Mouse (Mus musculus) left cerebral cortex, adult 2 months (tissue): ENCODE data around the gene Gm17455. TPM values are rescaled to one million over a fixed set of nuclear protein-coding genes. Genes with fewer than 3 reads are reported as not detected.

Experiments used
- DNase-seq, 2 experiments: peaks; one replicate each; pipeline ENCODE4 v3.0.0; 2021 to 2022; ENCODE audit warnings: low spot score in 2 of 2, mixed read lengths in 1 of 2; ENCODE audit errors: extremely low spot score in 1 of 2
- H3K27ac ChIP-seq: fragments of 200-600 bp; 2 replicates; pipeline ENCODE4 v1.8.1; 2022
- H3K4me3 ChIP-seq: fragments of 200-600 bp; 2 replicates; pipeline ENCODE4 v1.8.1; 2022
- CTCF ChIP-seq: fragments of 200-600 bp; IDR thresholded peaks from 2 replicates; pipeline ENCODE4 v1.8.1; 2022; ENCODE audit warnings: antibody characterized with exemption, mild to moderate bottlenecking, moderate library complexity
- intact Hi-C: fragments of 180-260 bp; cut with DNase I; formaldehyde crosslinking; loops from one replicate; pipeline ENCODE4 v1.15.1; 2025
- long read RNA-seq, 2 experiments: library from polyadenylated mRNA; stranded (forward); transcript quantifications; one replicate each; pipeline ENCODE4 v2.0.0; 2021; ENCODE audit warnings: borderline mapping rate in 2 of 2
- total RNA-seq, 2 experiments: library from RNA; stranded (reverse); gene quantifications; 2 replicates each; pipeline ENCODE4 v1.2.3; 2021

The Gm17455 gene
- not detected for total RNA-seq
- long read RNA-seq, experiment 1, result 0 reads
- long read RNA-seq, experiment 2, result 0 reads

DNA sequence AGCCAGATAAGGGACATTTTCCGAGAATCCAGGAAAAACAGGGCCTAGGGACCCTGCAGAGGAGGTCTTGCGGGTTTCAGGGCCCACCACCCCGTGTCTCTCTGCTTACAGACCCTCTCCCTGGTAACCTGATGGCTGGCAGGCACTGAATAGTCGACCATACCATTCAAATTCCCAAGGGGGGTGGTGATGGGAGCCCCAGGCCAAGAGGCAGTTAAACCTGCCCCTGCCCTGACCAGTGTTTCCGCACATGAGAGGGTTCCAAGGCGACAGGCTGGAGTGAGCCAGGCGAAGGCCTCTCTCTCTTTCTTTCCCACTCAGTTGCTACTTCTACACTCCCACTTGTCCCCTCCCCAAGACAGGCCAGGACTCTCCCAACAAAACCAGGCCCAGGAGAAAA lies at the start of gene Gm17455:
Gene Gm17455 (plus strand): TSS at position 278 of the 400 bp plus-strand sequence.
- no peak within 1 kb of the TSS for H3K27ac ChIP-seq
- DNase-seq, result no peak
- intact Hi-C loops, result no loop called here
- no peak for TF ChIP-seq CTCF
- no peak within 1 kb of the TSS for H3K4me3 ChIP-seq

DNA sequence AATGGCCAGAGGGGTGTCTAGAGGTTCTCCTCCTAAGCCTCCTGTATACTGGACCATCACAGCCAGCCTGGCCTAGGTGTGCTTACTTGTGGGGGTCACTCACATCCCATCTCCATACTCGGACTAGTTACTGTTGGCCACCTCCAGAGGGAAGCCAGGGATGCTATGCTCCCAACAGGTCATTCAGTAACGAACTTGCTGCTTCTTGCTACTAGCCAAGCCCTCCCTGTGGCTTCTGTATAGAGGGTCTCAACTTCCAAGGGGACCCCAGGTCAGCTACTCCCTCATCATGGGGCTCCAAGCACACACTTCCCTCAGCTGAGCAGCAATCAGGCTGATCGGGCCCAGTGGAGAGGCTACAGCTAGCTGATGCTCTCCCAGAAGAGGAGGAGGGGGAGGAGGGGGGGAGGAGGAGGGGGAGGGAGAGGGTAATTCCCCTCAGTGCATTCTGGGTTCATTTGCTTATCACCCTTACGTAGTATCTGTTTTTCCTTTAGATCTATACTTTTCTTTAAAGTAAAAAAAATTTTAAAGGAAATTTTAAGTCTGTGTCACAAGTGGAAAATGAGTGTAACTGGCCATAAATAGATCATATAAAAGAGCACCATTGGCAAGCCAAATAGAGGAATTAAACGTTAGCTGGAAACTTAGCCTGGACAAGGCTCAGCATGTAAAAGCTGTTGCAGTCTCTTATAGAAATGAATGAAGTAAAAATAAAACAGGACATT lies 49.3 kb upstream of the Gm17455 start:
- intact Hi-C loops, result no loop called here
- peak overlapping the region; percentile 34 for H3K4me3 ChIP-seq
- no peak for TF ChIP-seq CTCF
- no peak overlapping the region for H3K27ac ChIP-seq
- no peak for DNase-seq

DNA sequence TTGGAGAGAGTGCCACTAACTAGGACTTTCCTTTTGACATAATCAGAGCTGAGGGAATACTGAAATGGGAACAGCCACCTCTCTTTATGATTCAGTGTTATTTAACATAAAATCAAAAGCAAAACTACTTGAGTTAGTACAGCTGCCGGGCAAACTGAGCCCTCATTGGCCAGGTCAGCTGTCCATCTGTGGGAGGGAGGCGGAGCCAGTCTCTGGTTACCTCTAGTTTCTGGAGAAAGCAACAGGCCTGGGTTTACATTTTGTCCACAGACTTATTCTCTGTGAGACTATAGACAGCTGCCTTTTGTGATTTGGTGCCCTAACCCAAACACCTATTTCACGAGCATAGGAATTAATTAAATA lies 48.7 kb upstream of the Gm17455 start:
- intact Hi-C loops, result no loop called here
- no peak for TF ChIP-seq CTCF
- DNase-seq, result peak; percentile 64 to 77
- H3K27ac ChIP-seq, result no peak overlapping the region
- H3K4me3 ChIP-seq, result peak overlapping the region; percentile 34

DNA sequence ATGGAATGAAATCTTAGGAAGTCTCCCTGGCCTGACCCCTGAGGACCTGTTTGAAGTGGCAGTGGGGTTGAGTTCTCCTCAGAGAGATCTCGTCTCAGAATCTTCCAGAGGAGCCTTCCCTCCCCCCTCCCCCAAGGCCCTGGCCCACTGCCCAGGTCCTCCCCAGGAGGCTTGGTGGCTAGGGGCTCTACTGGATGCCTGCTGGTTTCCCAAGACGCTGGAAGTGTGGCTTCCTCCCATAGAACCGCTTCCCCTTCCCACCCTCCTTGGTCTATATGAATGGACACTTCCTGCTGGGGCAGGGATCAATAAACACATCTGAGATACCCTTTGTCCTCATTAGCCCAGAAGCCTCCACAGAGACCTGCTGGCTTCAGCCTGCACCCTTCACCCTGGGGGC lies 48.3 kb upstream of the Gm17455 start:
- no peak overlapping the region for H3K4me3 ChIP-seq
- DNase-seq, result no peak
- H3K27ac ChIP-seq, result no peak overlapping the region
- no peak for TF ChIP-seq CTCF
- intact Hi-C loops, result no loop called here

DNA sequence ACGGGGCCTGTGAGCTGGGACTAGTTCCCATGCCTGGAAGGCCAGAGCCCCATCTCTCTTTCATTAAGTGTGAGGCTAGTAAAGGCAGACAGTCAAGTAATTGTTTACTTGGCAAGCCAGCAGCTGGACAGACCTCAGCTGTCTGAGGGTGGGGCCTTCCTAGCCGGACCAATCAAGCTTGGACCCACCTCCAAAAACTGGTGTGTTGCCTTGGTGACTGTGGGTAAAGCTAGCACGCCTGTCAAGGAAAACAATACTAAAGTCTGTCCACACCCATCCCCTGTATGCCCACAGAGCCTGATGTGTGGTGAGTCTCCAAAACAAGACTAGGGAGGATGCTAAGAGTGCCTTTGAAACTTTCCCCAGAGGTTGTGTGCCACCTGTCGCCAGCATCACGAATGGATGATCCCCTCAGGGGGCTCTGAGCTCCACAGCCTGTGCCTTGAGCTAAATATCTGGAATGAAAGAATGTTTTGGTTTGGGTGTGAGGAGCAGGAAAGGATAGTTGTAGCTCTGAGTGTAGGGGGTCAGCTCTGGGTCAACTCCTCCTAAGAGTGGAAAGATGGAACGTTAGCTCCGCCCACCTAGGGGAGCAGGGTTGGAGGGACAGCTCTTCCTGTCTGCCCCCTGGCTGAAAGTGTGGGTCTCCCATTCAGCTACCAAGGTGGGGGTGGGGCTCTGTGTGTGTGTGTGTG lies 47.6 kb upstream of the Gm17455 start:
- no peak overlapping the region for H3K27ac ChIP-seq
- no peak for DNase-seq
- intact Hi-C loops, result no loop called here
- no peak for TF ChIP-seq CTCF
- no peak overlapping the region for H3K4me3 ChIP-seq

DNA sequence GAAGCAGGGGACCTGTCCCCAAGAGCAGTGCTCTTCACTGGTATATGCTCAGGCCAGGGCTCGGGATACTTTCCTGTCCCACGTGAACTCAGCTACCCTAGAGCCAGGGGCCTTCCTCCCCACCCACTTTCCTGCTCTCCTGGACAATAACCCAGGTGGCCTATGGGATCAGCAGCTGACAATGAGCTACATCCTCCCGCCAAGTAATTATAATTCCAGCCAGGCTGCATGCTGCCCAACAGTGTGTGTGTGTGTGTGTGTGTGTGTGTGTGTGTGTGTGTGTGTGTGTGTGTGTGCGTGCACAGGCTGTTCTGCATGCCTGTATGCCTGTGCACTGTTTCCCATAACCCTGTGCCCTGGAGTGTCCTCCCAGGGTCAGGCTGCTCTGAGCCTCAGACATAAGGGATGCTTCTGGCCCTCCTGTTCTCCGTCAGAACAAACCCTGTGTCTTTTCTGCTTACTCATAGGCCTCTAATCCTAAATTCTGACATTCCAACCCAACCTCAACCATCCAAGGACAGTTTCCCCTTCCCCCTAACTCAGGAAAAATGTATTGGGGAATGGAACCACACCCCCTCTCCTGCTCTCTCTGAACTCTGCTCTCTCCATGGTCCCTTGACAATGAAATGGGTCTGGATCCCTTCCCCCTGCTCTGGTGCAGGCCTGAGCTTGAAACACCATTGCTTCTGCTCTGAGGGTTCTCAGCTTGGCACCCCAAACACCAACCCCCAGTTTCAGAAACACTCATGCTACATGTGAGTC lies 46.1 kb upstream of the Gm17455 start:
- intact Hi-C loops, result no loop called here
- TF ChIP-seq CTCF, result no peak
- H3K4me3 ChIP-seq, result no peak overlapping the region
- no peak overlapping the region for H3K27ac ChIP-seq
- no peak for DNase-seq

DNA sequence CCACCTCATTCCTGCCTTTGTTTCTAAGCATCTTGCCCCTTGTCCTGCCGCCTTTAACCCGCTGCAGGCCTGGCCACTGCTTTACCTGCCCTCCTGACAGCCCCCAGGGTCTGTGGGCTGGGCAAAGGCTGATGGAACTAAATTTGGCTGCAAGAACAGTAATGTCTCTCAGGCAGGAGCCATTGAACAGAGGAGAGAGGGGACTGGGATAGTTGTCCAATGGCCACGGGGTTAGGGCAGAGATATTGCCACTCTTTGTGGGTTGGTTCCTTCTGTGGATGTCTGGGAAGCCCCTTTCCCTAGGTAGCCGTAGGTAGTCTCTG lies 45.6 kb upstream of the Gm17455 start:
- Histone ChIP-seq H3K4me3 (no peak overlapping the region), H3K27ac (no peak overlapping the region)
- TF ChIP-seq CTCF, result no peak
- no peak for DNase-seq
- intact Hi-C loops, result no loop called here

DNA sequence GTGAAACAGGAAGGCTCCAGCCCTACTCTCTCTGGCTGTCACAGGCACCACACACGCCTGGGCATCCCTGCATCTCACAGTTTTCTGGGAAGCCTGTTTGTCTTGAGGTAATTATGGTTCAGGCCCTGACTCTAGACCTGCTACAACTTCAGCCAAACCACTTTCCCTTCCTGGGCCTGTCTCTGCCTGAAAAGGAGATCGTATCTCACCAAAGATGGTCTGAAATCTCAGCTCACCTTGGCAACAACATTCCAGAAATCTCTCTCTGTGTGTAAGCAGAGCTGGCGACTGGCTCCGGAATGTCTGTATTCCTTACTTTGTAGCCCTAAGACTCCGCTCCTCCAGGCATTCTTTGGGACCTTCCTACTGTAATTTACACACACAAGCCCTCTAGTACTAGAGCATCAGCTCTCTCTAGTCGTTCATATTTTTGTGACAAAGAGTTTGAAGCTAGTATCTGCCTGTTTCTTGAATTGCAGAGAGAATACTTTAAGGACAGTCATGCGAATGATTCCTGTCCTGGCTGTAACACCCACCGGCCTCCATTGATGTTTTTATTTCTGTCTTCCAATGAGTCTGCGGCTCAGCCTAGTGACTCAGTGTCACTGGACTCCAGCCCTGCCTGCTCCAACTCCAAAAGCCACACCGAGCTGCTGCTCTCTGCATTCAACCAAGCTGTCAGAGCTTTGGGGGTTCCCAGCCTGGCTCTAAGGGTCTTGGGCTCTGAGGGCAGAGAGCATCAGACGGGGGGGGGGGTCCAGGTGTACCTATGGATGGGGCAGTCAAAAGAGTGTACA lies 44.4 kb upstream of the Gm17455 start:
- no peak overlapping the region for H3K4me3 ChIP-seq
- intact Hi-C loops, result no loop called here
- H3K27ac ChIP-seq, result no peak overlapping the region
- DNase-seq, result no peak
- TF ChIP-seq CTCF, result no peak

DNA sequence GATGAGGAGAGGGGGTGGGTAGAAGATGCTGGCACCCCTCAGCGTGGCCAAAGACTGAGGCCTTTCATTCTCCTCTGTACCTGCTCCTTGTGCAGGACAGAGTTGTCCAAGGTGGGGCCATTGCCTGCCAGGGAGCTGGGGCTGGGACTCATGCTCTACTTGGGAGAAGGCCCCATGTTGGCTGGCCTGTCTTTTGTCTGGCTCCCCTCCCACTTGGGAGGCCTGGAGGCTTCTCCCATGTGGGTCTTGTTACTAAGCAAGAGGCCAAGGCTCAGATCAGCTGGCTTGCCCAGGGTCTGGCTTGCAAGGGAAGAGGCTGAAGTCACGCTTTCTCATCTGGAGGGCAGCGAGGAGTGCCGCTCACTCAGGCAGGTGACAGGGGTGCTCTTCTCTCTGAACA lies 42.1 kb upstream of the Gm17455 start:
- intact Hi-C loops, result no loop called here
- H3K4me3 ChIP-seq, result no peak overlapping the region
- no peak for TF ChIP-seq CTCF
- H3K27ac ChIP-seq, result no peak overlapping the region
- no peak for DNase-seq

DNA sequence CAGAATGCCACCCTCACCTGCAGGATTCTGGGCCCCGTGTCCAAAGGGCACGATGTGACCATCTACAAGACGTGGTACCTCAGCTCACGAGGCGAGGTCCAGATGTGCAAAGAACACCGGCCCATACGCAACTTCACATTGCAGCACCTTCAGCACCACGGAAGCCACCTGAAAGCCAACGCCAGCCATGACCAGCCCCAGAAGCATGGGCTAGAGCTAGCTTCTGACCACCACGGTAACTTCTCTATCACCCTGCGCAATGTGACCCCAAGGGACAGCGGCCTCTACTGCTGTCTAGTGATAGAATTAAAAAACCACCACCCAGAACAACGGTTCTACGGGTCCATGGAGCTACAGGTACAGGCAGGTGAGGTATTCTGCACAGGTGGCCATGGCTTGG lies 41.6 kb upstream of the Gm17455 start:
- intact Hi-C loops, result no loop called here
- no peak for TF ChIP-seq CTCF
- DNase-seq, result no peak

DNA sequence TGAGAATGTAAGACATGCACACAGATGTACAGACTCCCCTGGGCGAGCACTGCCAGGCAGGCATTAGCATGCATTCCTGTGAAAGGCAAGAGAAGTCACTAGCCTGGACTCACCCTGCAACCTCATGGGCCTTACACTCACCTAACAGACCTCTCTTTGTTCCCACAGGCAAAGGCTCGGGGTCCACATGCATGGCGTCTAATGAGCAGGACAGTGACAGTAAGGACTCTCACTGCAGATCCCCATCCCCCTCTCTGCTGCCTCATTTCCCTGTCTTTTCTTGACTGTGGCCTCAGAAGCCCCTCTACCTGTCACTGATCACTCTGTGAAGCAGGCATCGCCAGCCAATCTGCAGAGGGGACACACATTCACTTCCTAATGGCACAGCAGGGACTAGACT lies 40.8 kb upstream of the Gm17455 start:
- intact Hi-C loops, result no loop called here
- TF ChIP-seq CTCF, result no peak
- Histone ChIP-seq H3K4me3 (no peak overlapping the region), H3K27ac (no peak overlapping the region)
- DNase-seq, result no peak

More for the DNA sequence above, 41.6 kb upstream of the Gm17455 start:
- Histone ChIP-seq H3K4me3 (no peak overlapping the region), H3K27ac (no peak overlapping the region)
